Mouse (Mus musculus) gastrocnemius, adult 2 months (tissue): ENCODE data around the gene Aqr. TPM values are rescaled to one million over a fixed set of nuclear protein-coding genes. Genes with fewer than 3 reads are reported as not detected.
"Not testable (repeated sequence)": the region's sequence is repeated elsewhere in the genome, so short reads cannot be mapped to it uniquely, and the experiment has no call there.

ENCODE experiments used
- DNase-seq: peaks from one replicate; pipeline ENCODE4 v3.0.0; 2022
- H3K27ac ChIP-seq: fragments of 200-600 bp; 2 replicates; pipeline ENCODE4 v1.8.1; 2022; ENCODE audit warnings: mild to moderate bottlenecking
- H3K4me3 ChIP-seq: fragments of 200-600 bp; 2 replicates; pipeline ENCODE4 v1.8.1; 2022; ENCODE audit warnings: mild to moderate bottlenecking, moderate library complexity
- CTCF ChIP-seq: fragments of 200-600 bp; IDR thresholded peaks from 2 replicates; pipeline ENCODE4 v1.8.1; 2022; ENCODE audit warnings: antibody characterized with exemption, mild to moderate bottlenecking, moderate library complexity
- intact Hi-C: fragments of 180-260 bp; cut with DNase I; formaldehyde crosslinking; loops from one replicate; pipeline ENCODE4 v1.15.1; 2025
- long read RNA-seq, 2 experiments: library from polyadenylated mRNA; stranded (forward); transcript quantifications; one replicate each; pipeline ENCODE4 v2.0.0; 2021
- total RNA-seq, 2 experiments: library from RNA; stranded (reverse); gene quantifications; 2 replicates each; pipeline ENCODE4 v1.2.3; 2021

Aqr gene
- total RNA-seq = 10 to 100 TPM; 11.6 to 13.9 TPM
- long read RNA-seq, experiment 1, full-length matches to known transcripts = 15 of 16 reads
- long read RNA-seq, experiment 1, partial matches to known transcripts = 1 of 16 reads
- long read RNA-seq, experiment 1, other reads (novel, unspliced or antisense) = 0 of 16 reads
- long read RNA-seq, experiment 2, full-length matches to known transcripts = 4 of 8 reads
- long read RNA-seq, experiment 2, partial matches to known transcripts = 3 of 8 reads
- long read RNA-seq, experiment 2, other reads (novel, unspliced or antisense) = 1 of 8 reads

DNA sequence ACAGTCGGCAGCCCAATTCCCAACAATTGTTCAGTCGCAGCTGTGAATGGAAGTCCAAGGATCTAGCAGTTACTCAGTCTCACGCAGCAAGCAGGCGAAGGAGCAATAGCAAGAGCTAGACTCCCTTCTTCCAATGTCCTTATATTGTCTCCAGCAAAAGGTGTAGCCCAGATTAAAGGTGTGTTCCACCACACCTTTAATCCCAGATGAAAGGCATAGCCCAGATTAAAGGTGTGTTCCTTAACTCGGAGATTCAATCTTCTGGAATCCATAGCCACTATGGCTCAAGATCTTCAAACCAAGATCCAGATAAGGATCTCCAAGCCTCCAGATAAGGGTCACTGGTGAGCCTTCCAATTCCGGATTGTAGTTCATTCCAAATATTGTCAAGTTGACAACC lies at the start of gene Aqr:
Gene Aqr (minus strand): TSS at position 101 of the 400 bp plus-strand sequence.
- intact Hi-C loops, H3K4me3 ChIP-seq, DNase-seq, H3K27ac ChIP-seq: not testable (repeated sequence)

DNA sequence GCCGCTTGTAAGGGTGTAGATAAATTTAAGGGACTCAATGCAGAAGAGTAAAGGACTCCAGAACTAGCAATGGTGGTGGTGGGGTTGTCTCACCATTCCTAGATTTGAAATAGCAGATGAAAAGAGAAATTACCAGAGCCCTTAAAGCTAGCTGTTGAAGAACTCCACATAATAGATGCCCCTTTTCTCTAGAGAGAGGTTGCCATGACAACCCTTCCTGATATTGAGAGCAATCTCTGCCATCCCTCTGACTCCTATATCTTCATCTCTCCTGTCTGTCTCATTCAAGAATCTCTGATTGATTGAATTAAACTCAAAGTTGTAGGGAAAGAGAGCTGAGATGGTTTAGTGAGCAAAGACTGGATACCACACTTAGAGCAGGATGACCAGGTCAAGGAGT lies 49.7 kb upstream of the Aqr start:
- intact Hi-C loops = no loop called here
- DNase-seq = no peak
- H3K27ac ChIP-seq = no peak overlapping the region

DNA sequence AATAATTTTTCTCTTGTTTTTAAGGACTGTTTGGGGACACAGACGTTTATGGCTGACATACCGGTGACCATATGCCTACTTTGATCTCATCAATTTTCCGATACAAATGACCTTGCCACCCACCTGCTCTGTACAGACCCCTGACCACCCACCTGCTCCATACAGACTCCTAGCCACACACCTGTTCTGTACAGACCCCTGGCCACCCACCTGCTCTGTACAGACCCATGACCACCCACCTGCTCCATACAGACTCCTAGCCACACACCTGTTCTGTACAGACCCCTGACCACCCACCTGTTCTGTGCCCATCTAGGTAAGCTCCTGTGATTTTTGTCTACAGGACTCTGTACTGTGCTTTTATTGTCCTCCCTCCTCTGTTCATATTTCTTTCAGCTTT lies 48.8 kb upstream of the Aqr start:
- intact Hi-C loops = no loop called here
- Histone ChIP-seq H3K27ac (no peak overlapping the region), H3K4me3 (no peak overlapping the region)
- no peak for DNase-seq
- TF ChIP-seq CTCF = no peak

More for the DNA sequence above, 49.7 kb upstream of the Aqr start:
- no peak overlapping the region for H3K4me3 ChIP-seq
- no peak for TF ChIP-seq CTCF

DNA sequence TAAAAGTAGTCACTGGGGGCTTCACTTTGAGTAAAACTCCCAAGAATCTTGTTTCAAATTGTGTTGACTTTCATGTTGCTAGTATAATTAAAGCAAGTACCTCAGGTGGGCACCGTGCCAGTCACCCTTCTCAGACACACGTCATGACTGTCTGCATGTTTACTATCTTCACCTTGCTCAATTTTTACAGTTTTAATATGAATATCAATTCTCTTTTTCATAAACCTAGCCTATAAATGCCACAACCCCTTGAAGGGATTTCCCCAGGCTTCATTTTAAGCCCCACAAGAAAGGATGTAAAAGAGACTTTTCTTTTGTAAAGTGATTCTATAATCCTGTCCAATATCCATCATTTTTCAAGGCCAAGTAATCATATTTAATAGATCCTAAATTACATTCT lies 44.4 kb upstream of the Aqr start:
- H3K4me3 ChIP-seq = no peak overlapping the region
- H3K27ac ChIP-seq = no peak overlapping the region
- no peak for DNase-seq
- no peak for TF ChIP-seq CTCF
- intact Hi-C loops = no loop called here

DNA sequence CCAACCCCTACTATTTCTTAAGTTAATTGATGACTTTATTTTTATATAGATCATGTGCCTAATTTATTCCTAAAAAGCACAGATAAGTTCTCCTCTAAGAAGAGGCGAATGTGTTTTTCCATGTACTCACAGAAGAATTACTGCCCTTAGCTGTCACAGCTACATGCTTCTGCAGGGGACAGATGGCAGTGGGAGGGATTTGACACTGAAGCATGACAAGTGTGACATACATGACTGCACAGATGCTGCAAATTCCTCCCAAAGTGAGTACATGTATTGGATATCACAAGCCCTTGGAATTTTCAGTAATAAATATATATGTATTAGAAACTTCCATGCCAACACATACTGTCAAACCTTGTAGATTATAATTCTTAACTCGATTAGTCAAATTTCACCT lies 41.8 kb upstream of the Aqr start:
- Histone ChIP-seq H3K4me3 (no peak overlapping the region), H3K27ac (no peak overlapping the region)
- intact Hi-C loops = no loop called here
- no peak for TF ChIP-seq CTCF
- DNase-seq = no peak

DNA sequence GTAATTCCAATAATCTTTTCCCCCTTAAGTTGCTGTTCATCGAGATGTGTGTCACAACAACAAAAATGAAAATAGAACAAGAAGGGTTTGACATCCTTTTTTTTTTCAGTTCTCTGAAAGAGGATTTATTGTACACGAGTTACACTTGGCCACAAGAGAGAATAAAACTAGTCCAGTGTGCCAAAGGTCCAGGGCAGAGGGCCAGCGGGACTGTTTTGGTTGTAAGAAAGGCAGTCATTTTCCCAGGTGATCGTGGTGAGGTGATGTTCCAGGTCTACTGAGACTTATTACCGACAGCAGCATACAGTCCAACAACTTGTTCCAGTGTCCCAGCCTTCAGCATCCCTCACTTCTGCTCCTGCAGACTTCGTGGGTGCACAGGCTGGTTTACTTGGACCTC lies 18.2 kb upstream of the Aqr start:
- intact Hi-C loops = loop anchor here (10.0 kb wide), 1 partner anchor 450 kb away; the partner anchor contains the start of gene Dph6
- no peak for DNase-seq
- no peak overlapping the region for H3K4me3 ChIP-seq
- no peak overlapping the region for H3K27ac ChIP-seq
- TF ChIP-seq CTCF = no peak

DNA sequence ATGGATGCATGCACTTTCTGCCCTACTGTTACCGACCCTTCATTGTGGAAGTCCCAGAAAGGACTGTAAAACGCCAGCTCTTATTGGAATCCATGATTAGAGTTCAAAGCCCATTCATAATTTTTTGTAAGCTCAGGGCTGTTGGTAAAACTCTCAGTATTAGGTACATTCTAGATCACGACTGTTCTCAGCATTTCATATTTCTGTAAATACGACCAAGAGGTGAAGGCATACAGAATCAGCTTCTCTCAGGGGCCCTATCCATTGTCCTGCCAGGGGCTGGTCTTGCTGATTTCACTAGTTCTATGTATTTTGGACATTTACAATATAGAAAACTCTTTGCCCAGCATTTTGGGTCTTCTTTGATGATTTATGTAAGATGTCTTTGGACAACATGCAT lies 14.8 kb upstream of the Aqr start:
- intact Hi-C loops = loop anchor here (1.0 to 10.0 kb wide), 2 partner anchors 26 to 453 kb away; partner anchors contain the start of gene Dph6
- no peak for TF ChIP-seq CTCF
- DNase-seq = no peak
- peak overlapping the region; percentile 97 for H3K27ac ChIP-seq
- peak overlapping the region; percentile 94 for H3K4me3 ChIP-seq

DNA sequence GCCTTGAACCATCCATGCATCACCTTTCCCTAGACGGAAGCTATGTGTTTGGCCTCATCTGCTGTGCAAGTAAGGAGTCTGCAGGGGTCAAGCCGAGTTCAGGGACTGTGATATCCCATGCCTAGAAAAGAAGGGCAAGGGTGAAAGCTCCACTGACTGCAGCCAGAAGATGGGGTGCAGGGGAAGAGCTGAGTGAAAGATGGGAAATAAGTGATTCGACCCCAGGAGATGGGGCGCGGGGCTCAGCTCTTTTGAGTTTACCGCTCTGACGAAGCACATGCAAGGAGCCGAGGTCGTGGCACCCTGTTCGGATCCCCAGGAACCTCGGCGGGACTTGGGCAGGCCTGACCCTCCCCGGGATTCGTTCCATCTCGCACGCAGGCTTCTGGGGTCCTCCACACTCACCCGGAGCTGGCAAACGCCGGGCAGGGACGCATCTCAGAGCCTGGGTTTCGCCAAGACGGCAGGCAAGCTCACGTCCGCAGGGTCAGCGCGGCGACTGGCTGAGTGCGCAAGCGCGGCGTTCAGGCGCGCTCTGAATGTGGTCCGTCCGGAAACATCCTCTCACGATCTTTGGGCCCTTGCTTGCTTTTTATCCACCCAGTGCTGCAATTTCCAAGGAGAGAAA lies 14.2 kb upstream of the Aqr start, which contains the start of gene Zfp770:
Gene Zfp770 (minus strand): TSS at position 538 of the 628 bp plus-strand sequence.
- Histone ChIP-seq H3K4me3 (peak within 1 kb of the TSS; percentile 94), H3K27ac (peak within 1 kb of the TSS; percentile 97)
- intact Hi-C loops = loop anchor here (1.0 to 10.0 kb wide), 2 partner anchors 26 to 454 kb away; partner anchors contain the start of gene Dph6
- TF ChIP-seq CTCF = no peak; the same call in 1 of the 2 replicates
- peak; percentile 82 for DNase-seq

DNA sequence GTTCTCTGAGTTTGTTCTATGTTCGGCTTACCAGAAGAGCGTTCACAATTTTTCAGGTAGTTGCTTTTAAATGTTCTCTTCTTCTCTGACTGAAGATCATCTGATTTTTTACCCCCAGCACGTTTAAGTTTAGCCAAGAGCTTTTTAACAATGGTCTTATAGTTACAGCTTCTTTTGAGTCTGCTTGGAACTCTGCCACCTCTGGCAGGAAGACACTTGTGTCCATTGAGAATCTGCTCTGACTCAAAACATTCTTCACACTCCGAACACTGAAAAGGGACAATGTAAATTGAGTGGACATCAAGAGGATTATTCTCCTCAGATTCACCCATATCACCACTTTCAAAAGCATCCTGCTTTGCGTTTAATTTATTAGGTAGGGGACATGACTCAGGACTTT lies 9.6 kb upstream of the Aqr start:
- intact Hi-C loops = no loop called here
- DNase-seq = no peak
- Histone ChIP-seq H3K27ac (no peak overlapping the region), H3K4me3 (no peak overlapping the region)
- TF ChIP-seq CTCF = no peak

DNA sequence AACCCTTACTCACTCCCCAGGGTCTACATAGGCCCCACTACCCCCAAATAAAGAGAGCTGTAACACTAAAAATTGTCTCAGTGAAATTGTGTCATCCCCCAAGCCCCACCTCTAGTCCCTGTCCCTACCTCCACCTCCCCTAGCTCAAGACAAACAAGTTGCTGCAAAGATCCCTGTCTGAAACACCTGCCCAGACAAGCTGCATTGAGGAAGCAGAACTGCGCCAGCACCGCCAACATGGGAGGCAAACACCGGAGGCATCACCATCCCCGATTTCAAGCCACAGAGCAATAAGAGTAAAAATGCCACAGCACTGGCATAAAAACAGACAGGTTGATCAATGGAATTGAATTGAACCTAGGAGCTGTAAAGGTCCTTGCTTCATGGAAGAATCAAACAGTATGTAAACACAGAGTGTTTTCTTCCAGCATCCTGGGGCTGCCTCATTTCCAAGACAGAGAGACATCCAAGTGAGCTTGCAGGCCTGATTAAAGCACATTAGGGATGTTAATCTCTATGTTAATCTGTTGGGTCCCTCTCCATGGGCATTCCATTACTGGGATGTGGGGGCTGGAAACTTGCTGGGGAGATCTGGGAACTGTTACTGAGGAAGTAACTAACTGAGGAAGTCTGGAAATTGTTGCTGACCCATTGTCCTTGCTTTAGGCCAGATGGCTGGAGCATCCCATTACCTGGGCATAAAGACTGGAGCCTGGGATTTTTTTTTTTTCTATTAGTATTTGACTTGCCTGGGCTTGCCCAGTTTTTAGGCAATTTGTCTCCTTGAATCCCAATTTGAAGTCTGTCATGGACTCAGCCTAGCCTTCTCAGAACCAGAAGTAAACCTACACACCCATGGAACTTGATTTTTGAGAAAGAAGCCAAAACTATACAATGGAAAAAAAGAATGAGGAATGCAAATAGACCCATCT lies 8.8 kb downstream of the Aqr start:
- no peak for TF ChIP-seq CTCF
- no peak overlapping the region for H3K4me3 ChIP-seq
- intact Hi-C loops = loop anchor here (5.0 kb wide), 1 partner anchor 311 kb away; no protein-coding TSS in a partner anchor
- no peak overlapping the region for H3K27ac ChIP-seq
- no peak for DNase-seq

DNA sequence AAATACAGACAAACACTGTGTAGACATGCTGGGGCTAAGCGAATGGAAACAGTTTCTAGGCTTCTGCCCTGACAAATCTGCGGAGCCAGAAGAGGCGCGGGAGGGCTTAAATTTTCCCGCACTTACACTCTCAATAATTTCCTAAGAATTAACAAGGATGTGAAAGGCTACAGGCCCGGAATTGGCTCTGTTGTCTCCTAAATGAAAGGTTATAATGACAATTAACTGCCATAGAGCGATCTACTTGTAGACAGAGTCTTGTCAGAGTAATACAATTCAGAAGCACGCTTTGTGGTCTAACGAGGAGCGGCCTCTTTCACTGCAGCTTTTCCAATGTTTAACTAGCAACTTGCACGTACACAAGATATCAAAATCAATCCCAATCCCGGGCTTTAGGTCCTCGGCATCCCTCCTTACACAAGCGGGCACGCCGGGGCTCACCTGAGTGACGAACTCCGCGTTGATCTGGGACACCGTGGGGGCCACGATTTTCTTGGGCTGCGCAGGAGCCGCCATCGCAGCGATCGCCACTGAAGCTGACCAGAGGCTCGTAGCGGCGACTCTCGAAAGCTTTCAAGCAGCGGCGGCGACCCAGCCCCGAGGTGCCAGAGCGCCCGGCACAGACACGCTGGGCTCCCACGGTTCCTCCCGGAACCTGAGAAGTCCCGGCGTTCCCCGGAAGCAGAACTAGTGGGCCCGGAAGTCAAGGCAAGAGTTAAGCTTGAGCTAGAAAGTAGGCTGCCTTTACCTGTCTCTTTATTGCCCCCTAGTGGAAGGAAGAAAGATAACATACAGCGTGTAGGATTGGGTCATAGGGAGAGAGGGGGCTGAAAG lies 12.0 kb downstream of the Aqr start:
- peak; percentile 87 for DNase-seq
- TF ChIP-seq CTCF = peak; percentile 81
- peak overlapping the region; percentile 93 for H3K27ac ChIP-seq
- peak overlapping the region; percentile 99 for H3K4me3 ChIP-seq
- intact Hi-C loops = loop anchor here (1.0 to 5.0 kb wide), 2 partner anchors 26 to 308 kb away; partner anchors contain the start of gene Zfp770

DNA sequence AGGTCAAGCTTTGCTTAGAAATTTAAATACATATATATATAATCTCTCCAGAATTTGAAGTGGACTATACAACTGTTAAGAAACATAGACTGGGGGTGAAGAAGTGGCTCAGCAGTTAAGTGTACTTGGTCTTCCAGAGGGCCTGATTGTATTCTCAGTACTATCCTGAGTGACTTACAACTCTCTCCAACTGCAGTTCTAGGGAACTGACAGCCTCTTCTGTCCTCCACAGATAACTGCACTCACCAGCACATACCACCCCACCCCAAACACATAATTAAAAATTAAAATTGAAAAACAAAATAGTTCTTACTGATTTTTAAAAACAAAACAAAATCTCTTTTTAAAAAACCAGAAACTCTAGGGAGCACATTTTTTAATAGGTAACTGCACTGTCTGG lies 13.6 kb downstream of the Aqr start:
- intact Hi-C loops = no loop called here
- Histone ChIP-seq H3K27ac (no peak overlapping the region), H3K4me3 (no peak overlapping the region)
- TF ChIP-seq CTCF = no peak
- DNase-seq = no peak
